Mouse (Mus musculus): Measurements from ENCODE around the gene Tatdn3. TPM values are rescaled to one million over a fixed set of nuclear protein-coding genes. Genes with fewer than 3 reads are reported as not detected.
"Not testable (repeated sequence)": the region's sequence is repeated elsewhere in the genome, so short reads cannot be mapped to it uniquely, and the experiment has no call there.

Gene Tatdn3
- polyA plus RNA-seq, 1 experiment, result 5.2 TPM

DNA sequence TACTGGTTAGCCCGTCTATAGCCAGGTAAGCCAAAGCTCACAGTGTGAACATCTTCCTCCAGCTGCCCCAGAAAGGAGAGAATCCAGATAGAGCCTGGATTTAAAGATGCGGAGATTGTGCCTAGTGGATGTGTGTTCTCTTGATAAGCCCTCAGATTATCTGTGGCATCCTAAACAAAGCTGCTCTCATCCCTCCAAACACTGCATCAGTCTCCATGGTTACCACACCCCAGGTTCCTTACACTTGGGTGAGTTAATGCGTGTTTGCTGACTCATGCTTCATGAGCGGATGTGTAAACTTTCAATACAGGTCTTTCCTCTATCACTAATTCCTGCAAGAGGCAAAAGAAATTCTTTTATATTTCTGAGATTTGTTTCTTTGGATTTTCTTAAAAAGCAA lies 27.1 kb downstream of the Tatdn3 start:
- DNase-seq, result no peak
- no peak overlapping the region for H3K27ac ChIP-seq (ENCODE audit: control insufficient read depth, insufficient read depth, low read length)
- TF ChIP-seq CTCF (IDR thresholded peaks at IDR 0.05; ENCODE audit: borderline replicate concordance, control insufficient read depth, extremely low read depth, insufficient read depth, low read length, poor library complexity), result no peak
- no peak for TF ChIP-seq POLR2A (IDR thresholded peaks at IDR 0.05; ENCODE audit: control insufficient read depth, extremely low read depth, insufficient read depth, low read length, poor library complexity)
- H3K4me3 ChIP-seq (ENCODE audit: control insufficient read depth, insufficient read depth, low read length), result no peak overlapping the region
- 47% methylated on average over 4 of the region's 4 CpGs for WGBS
- no peaks in the 10 kb centered on the region for H3K4me1 ChIP-seq (replicated peaks; ENCODE audit: control insufficient read depth, insufficient read depth, low read length)
- H3K36me3 ChIP-seq (ENCODE audit: control insufficient read depth, insufficient read depth, low read length), result no peaks in the 10 kb centered on the region
- H3K27me3 ChIP-seq (ENCODE audit: control insufficient read depth, insufficient read depth, low read length), result no peaks in the 10 kb centered on the region

- DNase-seq; H3K27me3 ChIP-seq (ENCODE audit: control insufficient read depth, insufficient read depth, low read length): not testable (repeated sequence)
- WGBS, result 81% methylated on average over 6 of the region's 6 CpGs
Observed at GRCm38 (mm10) chr1:191030922-191031425, 31.8 kb downstream of the Tatdn3 start.

GRCm38 (mm10) chr1:191030182-191030581 lies 32.5 kb downstream of the Tatdn3 start:
- no peak for DNase-seq
- Histone ChIP-seq H3K27ac (ENCODE audit: control insufficient read depth, insufficient read depth, low read length) (no peak overlapping the region), H3K4me3 (ENCODE audit: control insufficient read depth, insufficient read depth, low read length) (no peak overlapping the region), H3K36me3 (ENCODE audit: control insufficient read depth, insufficient read depth, low read length) (no peaks in the 10 kb centered on the region), H3K4me1 (replicated peaks; ENCODE audit: control insufficient read depth, insufficient read depth, low read length) (peaks cover 9% of the 10 kb centered on the region), H3K27me3 (ENCODE audit: control insufficient read depth, insufficient read depth, low read length) (no peaks in the 10 kb centered on the region)
- 83% methylated on average over 10 of the region's 10 CpGs for WGBS
- TF ChIP-seq CTCF (IDR thresholded peaks at IDR 0.05; ENCODE audit: borderline replicate concordance, control insufficient read depth, extremely low read depth, insufficient read depth, low read length, poor library complexity) (no peak), POLR2A (IDR thresholded peaks at IDR 0.05; ENCODE audit: control insufficient read depth, extremely low read depth, insufficient read depth, low read length, poor library complexity) (no peak)

More at GRCm38 (mm10) chr1:191030922-191031425, 31.8 kb downstream of the Tatdn3 start:
- not testable (repeated sequence) for H3K36me3 ChIP-seq (ENCODE audit: control insufficient read depth, insufficient read depth, low read length); H3K4me1 ChIP-seq (replicated peaks; ENCODE audit: control insufficient read depth, insufficient read depth, low read length); H3K27ac ChIP-seq (ENCODE audit: control insufficient read depth, insufficient read depth, low read length); H3K4me3 ChIP-seq (ENCODE audit: control insufficient read depth, insufficient read depth, low read length)

GRCm38 (mm10) chr1:191026021-191026713 lies 36.6 kb downstream of the Tatdn3 start, which contains the start of gene Flvcr1:
Gene Flvcr1, minus strand, starts transcription at chr1:191026158.
- under 1% methylated on average over 50 of the region's 50 CpGs for WGBS
- no peak for TF ChIP-seq CTCF (IDR thresholded peaks at IDR 0.05; ENCODE audit: borderline replicate concordance, control insufficient read depth, extremely low read depth, insufficient read depth, low read length, poor library complexity)
- peak; percentile 99 for TF ChIP-seq POLR2A (IDR thresholded peaks at IDR 0.05; ENCODE audit: control insufficient read depth, extremely low read depth, insufficient read depth, low read length, poor library complexity)
- Histone ChIP-seq H3K27ac (ENCODE audit: control insufficient read depth, insufficient read depth, low read length) (peak within 1 kb of the TSS; percentile 91), H3K27me3 (ENCODE audit: control insufficient read depth, insufficient read depth, low read length) (no peaks in the 10 kb centered on the region), H3K36me3 (ENCODE audit: control insufficient read depth, insufficient read depth, low read length) (no peaks in the 10 kb centered on the region), H3K4me3 (ENCODE audit: control insufficient read depth, insufficient read depth, low read length) (peak within 1 kb of the TSS; percentile 60), H3K4me1 (replicated peaks; ENCODE audit: control insufficient read depth, insufficient read depth, low read length) (peaks cover 13% of the 10 kb centered on the region)
- peak; percentile 99 for DNase-seq

DNA sequence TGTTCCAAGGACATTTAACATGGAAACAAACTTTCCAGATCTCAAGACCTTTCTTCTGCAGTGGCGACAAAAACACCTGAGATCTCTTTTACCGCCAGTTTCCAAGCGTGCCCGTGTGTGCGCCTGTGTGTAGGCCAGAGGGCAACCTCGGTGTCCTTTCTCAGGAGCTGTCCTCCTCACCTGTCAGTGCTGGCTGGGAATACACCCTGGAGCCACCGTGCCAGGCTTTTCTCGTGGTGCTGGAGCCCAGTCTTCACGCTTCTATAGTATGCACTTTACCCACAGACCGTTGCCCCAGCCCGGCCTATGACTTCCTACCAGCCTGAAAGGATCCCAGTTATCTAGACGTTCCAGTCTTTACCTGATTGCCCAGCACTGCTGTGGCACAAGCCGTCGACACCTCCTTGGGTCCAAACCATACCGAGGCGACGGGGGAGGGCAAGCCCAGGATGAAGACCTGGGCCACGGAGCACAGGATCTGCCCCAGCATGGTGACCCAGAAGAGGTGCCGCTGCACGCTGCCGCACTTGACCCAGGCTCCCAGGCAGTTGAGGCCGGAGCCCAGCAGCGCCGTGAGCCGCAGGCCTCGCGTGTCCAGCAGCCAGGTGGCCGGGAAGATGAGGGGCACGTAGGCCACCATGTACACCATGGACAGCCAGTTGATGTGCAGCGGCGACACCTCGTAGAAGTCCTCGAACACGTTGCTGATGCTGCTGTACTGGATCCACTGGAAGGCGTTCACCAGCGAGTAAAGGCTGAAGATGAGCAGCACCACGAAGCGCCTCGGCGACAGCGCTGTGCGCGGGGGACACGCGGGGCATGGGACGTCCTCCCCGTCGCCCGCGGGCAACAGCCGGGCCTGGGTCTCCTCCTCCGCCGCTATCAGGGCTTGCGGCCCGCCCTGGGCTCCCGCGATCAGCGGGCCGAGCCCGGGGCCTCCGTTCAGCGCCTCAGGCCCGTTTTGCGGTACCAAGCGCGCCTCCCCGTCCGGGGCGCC lies 37.4 kb downstream of the Tatdn3 start:
- no peaks in the 10 kb centered on the region for H3K27me3 ChIP-seq (ENCODE audit: control insufficient read depth, insufficient read depth, low read length)
- H3K4me1 ChIP-seq (replicated peaks; ENCODE audit: control insufficient read depth, insufficient read depth, low read length), result peaks cover 14% of the 10 kb centered on the region
- 10% methylated on average over 69 of the region's 69 CpGs for WGBS
- TF ChIP-seq POLR2A (IDR thresholded peaks at IDR 0.05; ENCODE audit: control insufficient read depth, extremely low read depth, insufficient read depth, low read length, poor library complexity) (no peak), CTCF (IDR thresholded peaks at IDR 0.05; ENCODE audit: borderline replicate concordance, control insufficient read depth, extremely low read depth, insufficient read depth, low read length, poor library complexity) (no peak)
- H3K27ac ChIP-seq (ENCODE audit: control insufficient read depth, insufficient read depth, low read length), result no peak overlapping the region
- peak; percentile 41 for DNase-seq
- peak overlapping the region; percentile 60 for H3K4me3 ChIP-seq (ENCODE audit: control insufficient read depth, insufficient read depth, low read length)
- H3K36me3 ChIP-seq (ENCODE audit: control insufficient read depth, insufficient read depth, low read length), result no peaks in the 10 kb centered on the region

DNA sequence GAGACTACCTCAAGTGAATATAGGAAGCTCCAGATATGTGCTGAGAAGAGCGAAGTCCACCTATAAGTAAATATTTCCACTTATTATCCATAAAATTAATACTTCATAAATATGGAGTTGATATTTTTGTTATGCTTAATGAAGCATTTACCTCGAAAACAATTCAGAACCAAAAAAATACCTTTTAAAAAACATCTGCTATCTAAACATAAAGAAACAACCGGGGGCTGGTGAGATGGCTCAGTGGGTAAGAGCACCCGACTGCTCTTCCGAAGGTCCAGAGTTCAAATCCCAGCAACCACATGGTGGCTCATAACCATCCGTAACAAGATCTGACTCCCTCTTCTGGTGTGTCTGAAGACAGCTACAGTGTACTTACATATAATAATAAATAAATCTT lies 38.9 kb downstream of the Tatdn3 start:
- not testable (repeated sequence) for H3K36me3 ChIP-seq (ENCODE audit: control insufficient read depth, insufficient read depth, low read length); H3K4me3 ChIP-seq (ENCODE audit: control insufficient read depth, insufficient read depth, low read length); H3K27ac ChIP-seq (ENCODE audit: control insufficient read depth, insufficient read depth, low read length); H3K27me3 ChIP-seq (ENCODE audit: control insufficient read depth, insufficient read depth, low read length); DNase-seq
- H3K4me1 ChIP-seq (replicated peaks; ENCODE audit: control insufficient read depth, insufficient read depth, low read length), result peaks cover 19% of the 10 kb centered on the region
- WGBS, result 96% methylated on average over 6 of the region's 6 CpGs

Measured in thymus, adult 2 months (tissue).